Mouse (Mus musculus): ENCODE data around the gene Ptk7.

DNA sequence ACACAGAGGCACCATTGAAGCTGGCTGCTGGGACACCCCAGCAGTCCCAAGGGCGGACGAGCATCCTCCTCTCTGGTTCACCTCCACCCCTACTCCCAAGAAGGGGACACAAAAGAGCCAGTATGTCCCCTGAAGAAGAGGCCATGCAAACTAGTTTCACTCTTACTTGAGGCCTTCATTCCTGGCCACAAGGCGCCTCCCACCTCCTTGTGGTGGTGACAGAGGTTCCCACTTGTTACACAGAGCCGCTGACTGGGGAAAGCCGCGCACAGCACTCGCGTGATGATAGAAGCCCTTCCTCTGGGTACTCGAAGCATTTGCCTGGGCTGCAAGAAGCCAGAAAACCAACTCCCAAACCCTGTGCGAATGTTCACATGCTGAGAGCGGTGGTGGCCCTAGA lies 7.0 kb downstream of the Ptk7 start:
- TF ChIP-seq CTCF (IDR thresholded peaks at IDR 0.05; ENCODE audit: control insufficient read depth, insufficient read depth, insufficient replicate concordance, low read depth, low read length) (no peak), POLR2A (IDR thresholded peaks at IDR 0.05; ENCODE audit: control insufficient read depth, low read depth, low read length) (no peak)

Measured in testis, adult 2 months (tissue).